Comparison of ENCODE assay signal across 12 mouse cellular contexts in the genomic region with DNA sequence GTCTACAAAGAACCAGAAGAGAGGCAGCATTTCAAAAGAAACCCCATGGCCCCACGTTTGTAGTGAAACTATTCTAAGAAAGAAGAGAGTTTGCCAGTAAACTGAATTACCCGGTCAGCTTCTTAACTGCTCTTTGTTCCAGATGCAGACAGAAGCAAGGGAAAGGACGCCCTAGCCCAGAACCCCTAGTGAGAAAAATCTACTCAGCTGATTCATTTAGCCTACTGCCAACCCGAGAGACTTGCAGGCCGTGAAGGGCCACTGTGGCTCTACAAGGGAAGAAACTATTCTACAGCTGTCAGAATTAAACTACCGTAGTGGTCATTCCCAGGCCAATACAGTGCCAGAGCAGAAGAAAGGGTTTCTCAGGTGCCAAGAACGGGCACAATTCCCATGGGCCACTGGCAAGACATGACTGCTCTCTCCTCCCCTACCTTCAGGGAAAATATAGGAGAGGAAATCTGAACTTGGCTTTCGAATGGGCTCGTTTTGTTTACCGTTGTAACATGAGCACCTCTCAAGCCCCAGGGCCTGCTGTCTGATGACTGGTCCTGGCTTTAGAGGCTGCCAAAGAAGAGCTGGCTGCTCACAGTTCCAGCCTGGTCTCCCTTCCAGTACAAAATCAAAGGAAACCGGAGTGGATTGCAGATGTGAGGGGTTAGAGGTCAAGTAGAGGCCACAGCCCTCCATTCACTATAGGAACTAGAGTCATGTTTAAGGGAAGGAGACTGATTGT.
A peak's percentile ranks its signal among the peaks of the same experiment; 100 is the strongest.
DNase-seq lines count a peak whose midpoint lies in the region; ATAC-seq lines count a peak whose summit lies in the region.
"Had no signal": no experiment of that assay in that cellular context is flagged by ENCODE, and none has a peak within 500 bp of the region (broad histone marks: within the 10 kb centered on the region; RNA-seq: fewer than 3 reads in every experiment).

No protein-coding gene starts in this region.

- H3K4me1 ChIP-seq in midbrain, embryonic 10.5 days, result peaks cover 28% of the 10 kb centered on the region
- H3K4me1 ChIP-seq in midbrain, embryonic 11.5 days (ENCODE audit: control insufficient read depth, insufficient read depth, low read length), result peaks cover 10% of the 10 kb centered on the region
- peaks cover 6% of the 10 kb centered on the region for H3K4me1 ChIP-seq in neural tube, embryonic 11.5 days (ENCODE audit: control insufficient read depth, insufficient read depth, low read length)
- H3K4me1 ChIP-seq: megakaryocyte, embryonic 14.5 days had no signal

- WGBS in midbrain, embryonic 10.5 days, result 40% methylated on average over 11 of the region's 11 CpGs
- WGBS in midbrain, embryonic 11.5 days, result 32% methylated on average over 11 of the region's 11 CpGs
- 15% methylated on average over 11 of the region's 11 CpGs for WGBS in neural tube, embryonic 11.5 days

- no peak for ATAC-seq in midbrain, embryonic 11.5 days (ENCODE audit: low FRiP score)
- ATAC-seq in neural tube, embryonic 11.5 days (ENCODE audit: insufficient read depth, low FRiP score, low TSS enrichment), result no peak

- no peaks in the 10 kb centered on the region for H3K9me3 ChIP-seq in midbrain, embryonic 10.5 days (replicated peaks)
- H3K9me3 ChIP-seq in midbrain, embryonic 11.5 days (ENCODE audit: control insufficient read depth, low read length), result no peaks in the 10 kb centered on the region
- H3K9me3 ChIP-seq in neural tube, embryonic 11.5 days (ENCODE audit: control insufficient read depth, low read length), result no peaks in the 10 kb centered on the region

- no peak overlapping the region for H3K4me2 ChIP-seq in midbrain, embryonic 11.5 days
- no peak overlapping the region for H3K4me2 ChIP-seq in neural tube, embryonic 11.5 days (ENCODE audit: low read depth)
- H3K4me2 ChIP-seq: hindbrain, embryonic 14.5 days had no signal

- no peak overlapping the region for H3K9ac ChIP-seq in midbrain, embryonic 11.5 days (ENCODE audit: low read length)
- H3K9ac ChIP-seq in neural tube, embryonic 11.5 days (ENCODE audit: low read length), result peak overlapping the region; percentile 18; the same call in 1 of the 2 replicates
- H3K9ac ChIP-seq: hindbrain, embryonic 14.5 days had no signal

- no peaks in the 10 kb centered on the region for H3K36me3 ChIP-seq in midbrain, embryonic 10.5 days
- H3K36me3 ChIP-seq in midbrain, embryonic 11.5 days (ENCODE audit: control insufficient read depth, insufficient read depth, low read length), result no peaks in the 10 kb centered on the region
- H3K36me3 ChIP-seq in neural tube, embryonic 11.5 days (ENCODE audit: control insufficient read depth, insufficient read depth, low read length), result no peaks in the 10 kb centered on the region

- H3K4me3 ChIP-seq in midbrain, embryonic 10.5 days, result no peak overlapping the region
- no peak overlapping the region for H3K4me3 ChIP-seq in midbrain, embryonic 11.5 days (ENCODE audit: low read depth, low read length)
- no peak overlapping the region for H3K4me3 ChIP-seq in neural tube, embryonic 11.5 days (ENCODE audit: low read depth, low read length)
- H3K4me3 ChIP-seq: megakaryocyte, embryonic 14.5 days had no signal

- peaks cover 3% of the 10 kb centered on the region; the same call in 1 of the 2 replicates for H3K27me3 ChIP-seq in midbrain, embryonic 10.5 days (ENCODE audit: low read depth, poor library complexity, severe bottlenecking)
- H3K27me3 ChIP-seq in midbrain, embryonic 11.5 days (ENCODE audit: control insufficient read depth, insufficient read depth, low read length), result no peaks in the 10 kb centered on the region
- H3K27me3 ChIP-seq in neural tube, embryonic 11.5 days (ENCODE audit: control insufficient read depth, insufficient read depth, low read length), result no peaks in the 10 kb centered on the region

- peak overlapping the region; percentile 14; the same call in 1 of the 2 replicates for H3K27ac ChIP-seq in midbrain, embryonic 10.5 days (replicated peaks)
- H3K27ac ChIP-seq in midbrain, embryonic 11.5 days (ENCODE audit: low read depth, low read length), result no peak overlapping the region
- 0 out of 2 replicates have a peak overlapping the region, but pooled peaks have one; percentile 39 for H3K27ac ChIP-seq in neural tube, embryonic 11.5 days (ENCODE audit: low read depth, low read length)
- H3K27ac ChIP-seq: hindbrain, embryonic 14.5 days had no signal

- DNase-seq in midbrain, embryonic 10.5 days (ENCODE audit: low spot score), result peak; percentile 30
- DNase-seq in midbrain, embryonic 11.5 days (ENCODE audit: low spot score, missing footprints), result no peak
- peak; percentile 78 for DNase-seq in embryo, embryonic 9.5 days (ENCODE audit: extremely low spot score)
- DNase-seq in gonadal fat pad, adult 2 months (ENCODE audit: low read depth), result peak; percentile 27
- peak; percentile 42 for DNase-seq in neural tube, embryonic 11.5 days (ENCODE audit: low spot score)
- DNase-seq in thymus, adult 18-20 months, result no peak
- no peak for DNase-seq in thymus, postnatal 0 days (ENCODE audit: low spot score)
- no peak for DNase-seq in ovary, postnatal 10 days (ENCODE audit: low spot score)
- DNase-seq: retina, postnatal 1 day; thymus, postnatal 4 days had no signal

Comparison
In these comparisons a context has a peak if more than half of its experiments do, and no peak if none do; other contexts are left out.
1. DNase-seq: peak in midbrain, embryonic 10.5 days (single experiment), embryo, embryonic 9.5 days (single experiment), gonadal fat pad, adult 2 months (single experiment) and neural tube, embryonic 11.5 days (single experiment); none in midbrain, embryonic 11.5 days (single experiment), thymus, adult 18-20 months (0 of 2), thymus, postnatal 0 days (single experiment) and ovary, postnatal 10 days (single experiment).